ENCODE assay signal across 9 mouse cellular contexts in the genomic region with DNA sequence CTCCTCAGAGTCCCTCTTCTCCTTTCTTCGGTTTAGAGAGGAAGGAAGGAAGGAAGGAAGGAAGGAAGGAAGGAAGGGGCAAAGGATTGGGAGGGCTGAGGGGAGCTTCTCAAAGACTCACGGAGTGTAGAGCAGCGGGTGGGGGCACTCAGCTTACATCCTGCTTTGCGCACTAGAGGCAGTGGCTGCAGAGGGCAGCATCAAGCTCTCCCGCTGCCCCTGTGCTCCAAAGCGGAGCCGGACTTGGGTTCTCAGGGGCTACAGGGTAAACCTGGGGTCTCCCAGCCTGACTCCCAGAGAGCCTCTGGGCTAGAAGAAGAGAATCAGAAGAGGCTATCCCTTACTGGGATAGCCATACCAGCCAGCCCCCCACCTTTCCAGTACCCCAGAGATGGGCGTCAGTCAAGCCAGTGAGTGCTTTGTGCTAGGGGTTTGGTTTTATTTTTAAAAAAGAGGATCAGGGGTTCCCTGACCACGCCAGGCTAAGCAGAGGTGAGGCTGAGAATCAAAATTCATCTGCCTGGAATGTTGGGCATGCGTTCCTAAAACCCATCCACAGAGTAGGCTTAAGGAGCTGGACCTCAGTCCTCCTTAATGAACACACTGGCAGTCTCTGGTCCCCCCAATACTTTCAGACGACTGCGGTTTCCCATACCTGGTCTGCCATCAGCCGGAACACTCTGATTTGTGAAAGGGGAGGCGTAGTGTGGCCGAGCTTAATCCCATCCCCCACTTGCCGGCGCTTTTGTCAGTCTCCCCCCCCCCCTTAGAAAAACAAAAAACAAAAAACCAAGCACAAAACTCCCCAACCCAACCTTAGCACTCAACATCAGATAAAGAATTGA. TPM values are rescaled to one million over a fixed set of nuclear protein-coding genes. Genes with fewer than 3 reads are reported as not detected.
A peak's percentile ranks its signal among the peaks of the same experiment; 100 is the strongest.
DNase-seq lines count a peak whose midpoint lies in the region; ATAC-seq lines count a peak whose summit lies in the region.
"Had no signal": no experiment of that assay in that cellular context is flagged by ENCODE, and none has a peak within 500 bp of the region (broad histone marks: within the 10 kb centered on the region; RNA-seq: fewer than 3 reads in every experiment).

No protein-coding gene starts in this region.

- peak overlapping the region; percentile 69; the same call in 1 of the 2 replicates for H3K27ac ChIP-seq in heart, embryonic 10.5 days
- peak overlapping the region; percentile 99 for H3K27ac ChIP-seq in limb, embryonic 13.5 days

- intact Hi-C loops in heart, postnatal 36 days (cut with DNase I): no loop called here

- H3K4me3 ChIP-seq in heart, embryonic 10.5 days: peak overlapping the region; percentile 71
- H3K4me3 ChIP-seq in limb, embryonic 13.5 days: peak overlapping the region; percentile 98

- peaks cover 73% of the 10 kb centered on the region for H3K4me1 ChIP-seq in heart, embryonic 10.5 days
- H3K4me1 ChIP-seq in limb, embryonic 13.5 days: peaks cover 66% of the 10 kb centered on the region

- H3K27me3 ChIP-seq in heart, embryonic 10.5 days (ENCODE audit: insufficient read depth, poor library complexity, severe bottlenecking): peaks cover 77% of the 10 kb centered on the region
- H3K27me3 ChIP-seq in limb, embryonic 13.5 days: peaks cover 14% of the 10 kb centered on the region; the same call in 1 of the 2 replicates

- no peaks in the 10 kb centered on the region for H3K9me3 ChIP-seq in heart, embryonic 10.5 days
- no peaks in the 10 kb centered on the region for H3K9me3 ChIP-seq in limb, embryonic 13.5 days

- WGBS in heart, embryonic 10.5 days: 4% methylated on average over 17 of the region's 17 CpGs
- 3% methylated on average over 17 of the region's 17 CpGs for WGBS in limb, embryonic 13.5 days

- no peaks in the 10 kb centered on the region for H3K36me3 ChIP-seq in heart, embryonic 10.5 days
- H3K36me3 ChIP-seq in limb, embryonic 13.5 days: peaks cover 6% of the 10 kb centered on the region; the same call in 1 of the 2 replicates

- peak overlapping the region; percentile 100 for H3K9ac ChIP-seq in limb, embryonic 13.5 days

- no peak for ATAC-seq in limb, embryonic 13.5 days (ENCODE audit: low FRiP score, low read depth)
- no peak for ATAC-seq in megakaryocyte, adult 5-6 weeks (ENCODE audit: poor library complexity, severe bottlenecking)

- DNase-seq in heart, embryonic 10.5 days (ENCODE audit: low spot score): no peak
- no peak for DNase-seq in heart, postnatal 36 days
- peak; percentile 37 for DNase-seq in right cerebral cortex, postnatal 4 days
- no peak for DNase-seq in right cerebral cortex, postnatal 36 days (ENCODE audit: low spot score in 2 of 2)
- DNase-seq in urinary bladder, postnatal 14 days (ENCODE audit: low spot score): no peak
- DNase-seq in adrenal gland, postnatal 36 days: no peak
- DNase-seq: kidney, postnatal 14 days had no signal

- peak overlapping the region; percentile 85 for H3K4me2 ChIP-seq in limb, embryonic 13.5 days (replicated peaks)

RNA-seq across cellular contexts. Expression of a gene that starts 2.0 kb away (rescaled TPM):
- polyA plus RNA-seq in heart, embryonic 10.5 days (2016; fragmentation: Nextera tagmentation; extraction: Ambion mirVana): 1.5 and 2.4 TPM in 2 replicates
- total RNA-seq in heart, postnatal 36 days (2021): 10 to 100 TPM; 13.8 to 14.2 TPM
- polyA plus RNA-seq in limb, embryonic 13.5 days (2015; fragmentation: Nextera tagmentation; extraction: Ambion mirVana): 25.9 and 32.7 TPM in 2 replicates
- total RNA-seq in megakaryocyte, adult 5-6 weeks (2015): 0.96 and 0.98 TPM in 2 replicates
- 0.16 TPM in 1 of 2 replicates, not detected in the other for total RNA-seq in megakaryocyte, adult 5-6 weeks (2017)
- total RNA-seq in adrenal gland, postnatal 36 days (2021): 1 to 10 TPM in 1 of 2 experiments, under 1 TPM in 1; 0.50 to 1.1 TPM

RNA-seq across cellular contexts. Expression of a gene that starts 14.0 kb away (rescaled TPM):
- not detected in 2 replicates for polyA plus RNA-seq in heart, embryonic 10.5 days (2016; fragmentation: Nextera tagmentation; extraction: Ambion mirVana)
- total RNA-seq in heart, postnatal 36 days (2021): under 1 TPM; 0.42 to 0.62 TPM
- polyA plus RNA-seq in limb, embryonic 13.5 days (2015; fragmentation: Nextera tagmentation; extraction: Ambion mirVana): 0.20 TPM in 2 replicates
- total RNA-seq in megakaryocyte, adult 5-6 weeks (2015): not detected in 2 replicates
- total RNA-seq in megakaryocyte, adult 5-6 weeks (2017): not detected in 2 replicates
- total RNA-seq in adrenal gland, postnatal 36 days (2021): not detected

RNA-seq across cellular contexts. Expression of a gene that starts 27.8 kb away (rescaled TPM):
- 7.7 and 14.2 TPM in 2 replicates for polyA plus RNA-seq in heart, embryonic 10.5 days (2016; fragmentation: Nextera tagmentation; extraction: Ambion mirVana)
- 10 to 100 TPM; 26.7 to 31.2 TPM for total RNA-seq in heart, postnatal 36 days (2021)
- 3.1 TPM in 2 replicates for polyA plus RNA-seq in limb, embryonic 13.5 days (2015; fragmentation: Nextera tagmentation; extraction: Ambion mirVana)
- total RNA-seq in megakaryocyte, adult 5-6 weeks (2015): not detected in 2 replicates
- not detected in 2 replicates for total RNA-seq in megakaryocyte, adult 5-6 weeks (2017)
- 10 to 100 TPM; 13.5 to 25.9 TPM for total RNA-seq in adrenal gland, postnatal 36 days (2021)

RNA-seq across cellular contexts. Expression of a gene that starts 49.6 kb away (rescaled TPM):
- polyA plus RNA-seq in heart, embryonic 10.5 days (2016; fragmentation: Nextera tagmentation; extraction: Ambion mirVana): 9.3 and 12.5 TPM in 2 replicates
- total RNA-seq in heart, postnatal 36 days (2021): 1 to 10 TPM in 1 of 2 experiments, under 1 TPM in 1; 0.89 to 1.3 TPM
- 3.8 and 4.4 TPM in 2 replicates for polyA plus RNA-seq in limb, embryonic 13.5 days (2015; fragmentation: Nextera tagmentation; extraction: Ambion mirVana)
- total RNA-seq in megakaryocyte, adult 5-6 weeks (2015): 0.23 TPM in 1 of 2 replicates, not detected in the other
- 0.20 TPM in 1 of 2 replicates, not detected in the other for total RNA-seq in megakaryocyte, adult 5-6 weeks (2017)
- 1 to 10 TPM; 3.6 to 9.7 TPM for total RNA-seq in adrenal gland, postnatal 36 days (2021)

Comparison
In these comparisons a context has a peak if more than half of its experiments do, and no peak if none do; other contexts are left out.
1. RNA of a gene that starts 2.0 kb away (total RNA-seq): 13.8 to 14.2 TPM in heart, postnatal 36 days; 0.50 to 1.1 TPM in adrenal gland, postnatal 36 days and 0.16 to 0.98 TPM in megakaryocyte, adult 5-6 weeks; every median in the first group is over 4 times any median in the second.
2. RNA of a gene that starts 27.8 kb away (total RNA-seq): 26.7 to 31.2 TPM in heart, postnatal 36 days and 13.5 to 25.9 TPM in adrenal gland, postnatal 36 days; not detected in megakaryocyte, adult 5-6 weeks; every median in the first group is over 10 times any median in the second.